Mouse (Mus musculus): ENCODE results near the gene Grm3.

Grm3 gene

GRCm38 (mm10) chr5:9724956-9725600, at the start of gene Grm3:
Gene Grm3, minus strand, starts transcription at chr5:9725170.
- no peak for DNase-seq

- no peak for DNase-seq
Observed at GRCm38 (mm10) chr5:9755751-9756150, 30.8 kb upstream of the Grm3 start.

GRCm38 (mm10) chr5:9748184-9748583, 23.2 kb upstream of the Grm3 start:
- DNase-seq = no peak

GRCm38 (mm10) chr5:9744120-9744519, 19.1 kb upstream of the Grm3 start:
- no peak for DNase-seq

GRCm38 (mm10) chr5:9725601-9726268, 765 bp upstream of the Grm3 start:
- peak; percentile 28 for DNase-seq

- no peak for DNase-seq
Observed at GRCm38 (mm10) chr5:9724287-9724955, 549 bp downstream of the Grm3 start.

- DNase-seq = no peak
Observed at GRCm38 (mm10) chr5:9721136-9721535, 3.8 kb downstream of the Grm3 start.

- DNase-seq = no peak
Observed at GRCm38 (mm10) chr5:9716295-9716694, 8.7 kb downstream of the Grm3 start.

- no peak for DNase-seq
Observed at GRCm38 (mm10) chr5:9707096-9707495, 17.9 kb downstream of the Grm3 start.

GRCm38 (mm10) chr5:9703385-9704009, 21.5 kb downstream of the Grm3 start:
- no peak for DNase-seq

GRCm38 (mm10) chr5:9702656-9703384, 22.1 kb downstream of the Grm3 start:
- no peak for DNase-seq

GRCm38 (mm10) chr5:9692333-9692732, 32.6 kb downstream of the Grm3 start:
- no peak for DNase-seq

- DNase-seq = no peak
Observed at GRCm38 (mm10) chr5:9690599-9691242, 34.2 kb downstream of the Grm3 start.

- DNase-seq = no peak
Observed at GRCm38 (mm10) chr5:9690192-9690591, 34.8 kb downstream of the Grm3 start.

GRCm38 (mm10) chr5:9683204-9683603, 41.8 kb downstream of the Grm3 start:
- DNase-seq = no peak

GRCm38 (mm10) chr5:9669002-9669401, 56.0 kb downstream of the Grm3 start:
- DNase-seq = no peak

GRCm38 (mm10) chr5:9663416-9663815, 61.6 kb downstream of the Grm3 start:
- DNase-seq = no peak

- DNase-seq = no peak
Observed at GRCm38 (mm10) chr5:9661870-9662589, 62.9 kb downstream of the Grm3 start.

- DNase-seq = no peak
Observed at GRCm38 (mm10) chr5:9638612-9639011, 86.4 kb downstream of the Grm3 start.

GRCm38 (mm10) chr5:9627220-9627619, 97.8 kb downstream of the Grm3 start:
- DNase-seq = peak; percentile 48

- no peak for DNase-seq
Observed at GRCm38 (mm10) chr5:9624396-9624795, 100.6 kb downstream of the Grm3 start.

GRCm38 (mm10) chr5:9623095-9623459, 101.9 kb downstream of the Grm3 start:
- DNase-seq = no peak

Data from kidney, postnatal 10 days (tissue).